Mouse (Mus musculus) cerebellum, adult 2 months (tissue): ENCODE results near the gene Mrps18a.

Experiments used
- CTCF ChIP-seq: fragments of 200-500 bp; IDR thresholded peaks from 2 replicates; pipeline ENCODE4 v1.5.1; 2011; ENCODE audit warnings: low read depth, mild to moderate bottlenecking, control low read depth, low read length, moderate library complexity, borderline replicate concordance; ENCODE audit not compliant: insufficient read depth
- POLR2A ChIP-seq: fragments of 200-500 bp; IDR thresholded peaks from 2 replicates; pipeline ENCODE4 v1.6.1; 2011; ENCODE audit warnings: low read length, control low read depth, borderline replicate concordance; ENCODE audit not compliant: insufficient read depth

DNA sequence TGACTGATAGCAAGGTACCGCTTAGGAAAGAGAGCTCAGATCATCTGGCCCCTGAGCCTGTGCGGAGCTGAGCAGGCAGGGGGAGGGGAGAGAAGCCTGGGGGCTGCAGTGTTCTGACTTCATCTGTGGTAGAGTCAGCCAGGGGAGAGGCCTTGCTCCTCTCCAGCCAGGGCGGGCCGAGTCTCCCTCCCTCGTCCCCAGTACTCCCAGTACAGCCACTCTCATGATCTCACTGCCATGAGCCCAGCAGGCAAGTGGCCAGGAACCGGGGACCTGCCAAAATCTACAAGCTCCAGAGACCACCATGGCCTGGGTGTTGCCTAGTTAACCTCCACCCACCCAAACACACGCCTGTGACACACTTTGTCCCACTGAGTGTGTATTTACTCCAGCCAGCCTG lies 29.1 kb upstream of the Mrps18a start:
- TF ChIP-seq CTCF (no peak), POLR2A (no peak)
